Comparison of ENCODE assay signal across 8 mouse cellular contexts in the genomic region with DNA sequence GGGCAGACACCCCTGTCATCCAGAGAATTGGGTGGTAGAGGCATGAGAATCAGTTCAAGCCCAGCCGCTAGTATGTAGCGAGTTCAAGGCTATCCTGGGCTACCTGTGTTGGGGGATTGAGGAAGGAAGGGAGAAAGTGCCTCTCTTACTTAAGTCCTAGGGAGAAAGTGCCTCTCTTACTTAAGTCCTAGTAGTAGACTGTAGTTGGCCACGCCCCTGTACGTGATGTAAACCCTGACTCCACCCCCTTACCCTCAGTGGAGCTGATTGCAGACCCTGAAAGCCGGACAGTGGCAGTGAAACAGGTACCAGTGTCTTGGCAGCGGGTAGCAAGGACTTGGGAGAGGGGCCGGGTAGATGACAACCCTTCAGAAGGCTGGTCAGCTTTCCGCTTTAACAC. TPM values are rescaled to one million over a fixed set of nuclear protein-coding genes. Genes with fewer than 3 reads are reported as not detected.
DNase-seq lines count a peak whose midpoint lies in the region; ATAC-seq and TF ChIP-seq lines count a peak whose summit lies in the region.

No protein-coding gene starts in this region.

- H3K4me1 ChIP-seq in neural tube, embryonic 11.5 days (ENCODE audit: control insufficient read depth, insufficient read depth, low read length): peaks cover 28% of the 10 kb centered on the region
- H3K4me1 ChIP-seq in embryonic facial prominence, embryonic 11.5 days (ENCODE audit: control insufficient read depth, insufficient read depth, low read length): peaks cover 8% of the 10 kb centered on the region
- peaks cover 57% of the 10 kb centered on the region for H3K4me1 ChIP-seq in intestine, embryonic 15.5 days (replicated peaks)
- peaks cover 18% of the 10 kb centered on the region for H3K4me1 ChIP-seq in lung, postnatal 0 days (ENCODE audit: insufficient read depth, low read depth, low read length)

- H3K27me3 ChIP-seq in neural tube, embryonic 11.5 days (ENCODE audit: control insufficient read depth, insufficient read depth, low read length): no peaks in the 10 kb centered on the region
- H3K27me3 ChIP-seq in embryonic facial prominence, embryonic 11.5 days (ENCODE audit: control insufficient read depth, insufficient read depth, low read length): no peaks in the 10 kb centered on the region
- no peaks in the 10 kb centered on the region for H3K27me3 ChIP-seq in intestine, embryonic 15.5 days (replicated peaks)
- no peaks in the 10 kb centered on the region for H3K27me3 ChIP-seq in lung, postnatal 0 days (replicated peaks; ENCODE audit: insufficient read depth, low read length)

- peak overlapping the region; percentile 76 for H3K9ac ChIP-seq in neural tube, embryonic 11.5 days (ENCODE audit: low read length)
- peak overlapping the region; percentile 87 for H3K9ac ChIP-seq in embryonic facial prominence, embryonic 11.5 days (replicated peaks; ENCODE audit: low read length)
- peak overlapping the region; percentile 71; the same call in 1 of the 2 replicates for H3K9ac ChIP-seq in intestine, embryonic 15.5 days
- H3K9ac ChIP-seq in lung, postnatal 0 days (replicated peaks; ENCODE audit: low read depth): no peak overlapping the region

- 27% methylated on average over 8 of the region's 8 CpGs for WGBS in neural tube, embryonic 11.5 days
- 22% methylated on average over 8 of the region's 8 CpGs for WGBS in embryonic facial prominence, embryonic 11.5 days
- WGBS in intestine, embryonic 15.5 days: 27% methylated on average over 8 of the region's 8 CpGs
- 23% methylated on average over 8 of the region's 8 CpGs for WGBS in lung, postnatal 0 days

- DNase-seq in neural tube, embryonic 11.5 days (ENCODE audit: low spot score): no peak
- no peak for DNase-seq in neural tube, embryonic 10.5 days (ENCODE audit: extremely low spot score, low spot score)
- peak; percentile 53 for DNase-seq in embryonic facial prominence, embryonic 11.5 days (ENCODE audit: low spot score)
- DNase-seq in lung, postnatal 0 days (ENCODE audit: low spot score): peak; percentile 87
- peak; percentile 77 to 83 for DNase-seq in spleen, postnatal 4 days (ENCODE audit: low spot score in 2 of 2)
- DNase-seq in left cerebral cortex, adult 11 months (ENCODE audit: low spot score): no peak
- DNase-seq in frontal cortex, adult 2 months (ENCODE audit: extremely low spot score in 1 of 2, low spot score in 1 of 2): no peak

- H3K4me2 ChIP-seq in neural tube, embryonic 11.5 days (ENCODE audit: low read depth): peak overlapping the region; percentile 73
- peak overlapping the region; percentile 90 for H3K4me2 ChIP-seq in embryonic facial prominence, embryonic 11.5 days (ENCODE audit: low read depth, low read length)
- peak overlapping the region; percentile 82 for H3K4me2 ChIP-seq in intestine, embryonic 15.5 days (replicated peaks)
- H3K4me2 ChIP-seq in lung, postnatal 0 days (replicated peaks; ENCODE audit: low read depth, low read length): peak overlapping the region; percentile 96

- peak overlapping the region; percentile 70 for H3K4me3 ChIP-seq in neural tube, embryonic 11.5 days (ENCODE audit: low read depth, low read length)
- H3K4me3 ChIP-seq in embryonic facial prominence, embryonic 11.5 days (ENCODE audit: low read depth, low read length): peak overlapping the region; percentile 73
- peak overlapping the region; percentile 61 for H3K4me3 ChIP-seq in intestine, embryonic 15.5 days (replicated peaks)
- H3K4me3 ChIP-seq in lung, postnatal 0 days (ENCODE audit: low read depth, low read length): peak overlapping the region; percentile 69

- TF ChIP-seq EP300 in lung, postnatal 0 days (IDR thresholded peaks at IDR 0.05): no peak

- TF ChIP-seq CTCF in lung, postnatal 0 days (IDR thresholded peaks at IDR 0.05): no peak

- H3K9me3 ChIP-seq in neural tube, embryonic 11.5 days (ENCODE audit: control insufficient read depth, low read length): no peaks in the 10 kb centered on the region
- H3K9me3 ChIP-seq in embryonic facial prominence, embryonic 11.5 days (replicated peaks; ENCODE audit: control insufficient read depth, low read length): no peaks in the 10 kb centered on the region
- no peaks in the 10 kb centered on the region for H3K9me3 ChIP-seq in intestine, embryonic 15.5 days
- H3K9me3 ChIP-seq in lung, postnatal 0 days (ENCODE audit: low read length): no peaks in the 10 kb centered on the region

- H3K27ac ChIP-seq in neural tube, embryonic 11.5 days (ENCODE audit: low read depth, low read length): no peak overlapping the region
- no peak overlapping the region for H3K27ac ChIP-seq in embryonic facial prominence, embryonic 11.5 days (replicated peaks; ENCODE audit: low read depth, low read length)
- H3K27ac ChIP-seq in intestine, embryonic 15.5 days: peak overlapping the region; percentile 22; the same call in 1 of the 2 replicates
- H3K27ac ChIP-seq in lung, postnatal 0 days (ENCODE audit: low read length): peak overlapping the region; percentile 93

- ATAC-seq in neural tube, embryonic 11.5 days (ENCODE audit: insufficient read depth, low FRiP score, low TSS enrichment): no peak
- no peak for ATAC-seq in embryonic facial prominence, embryonic 11.5 days (replicated peaks; ENCODE audit: insufficient number of reproducible peaks, low FRiP score, low TSS enrichment, low read depth)
- ATAC-seq in intestine, embryonic 15.5 days: no peak
- no peak for ATAC-seq in lung, postnatal 0 days

- H3K36me3 ChIP-seq in neural tube, embryonic 11.5 days (ENCODE audit: control insufficient read depth, insufficient read depth, low read length): peaks cover 11% of the 10 kb centered on the region
- H3K36me3 ChIP-seq in embryonic facial prominence, embryonic 11.5 days (replicated peaks; ENCODE audit: control insufficient read depth, insufficient read depth, low read depth, low read length): peaks cover 8% of the 10 kb centered on the region
- H3K36me3 ChIP-seq in intestine, embryonic 15.5 days: peaks cover 19% of the 10 kb centered on the region
- peaks cover 9% of the 10 kb centered on the region; the same call in 1 of the 2 replicates for H3K36me3 ChIP-seq in lung, postnatal 0 days (ENCODE audit: insufficient read depth, low read length)

RNA-seq across cellular contexts. Expression of gene Pnkp, which starts 1.0 kb away (rescaled TPM):
- polyA plus RNA-seq in neural tube, embryonic 11.5 days (2014; fragmentation: Nextera tagmentation; extraction: Ambion mirVana): 30.2 and 30.6 TPM in 2 replicates
- polyA plus RNA-seq in embryonic facial prominence, embryonic 11.5 days (2014; fragmentation: Nextera tagmentation; extraction: Ambion mirVana): 21.6 and 25.3 TPM in 2 replicates
- 25.9 and 29.0 TPM in 2 replicates for polyA plus RNA-seq in intestine, embryonic 15.5 days (2015; fragmentation: Nextera tagmentation; extraction: Ambion mirVana)
- 39.7 and 41.3 TPM in 2 replicates for polyA plus RNA-seq in lung, postnatal 0 days (2015; fragmentation: Nextera tagmentation; extraction: Ambion mirVana)
- polyA plus RNA-seq in frontal cortex, adult 2 months (2012; rRNA removed): 42.3 and 44.9 TPM in 2 replicates

RNA-seq across cellular contexts. Expression of gene Tbc1d17, which starts 9.0 kb away (rescaled TPM):
- polyA plus RNA-seq in neural tube, embryonic 11.5 days (2014; fragmentation: Nextera tagmentation; extraction: Ambion mirVana): 69.3 and 93.0 TPM in 2 replicates
- polyA plus RNA-seq in embryonic facial prominence, embryonic 11.5 days (2014; fragmentation: Nextera tagmentation; extraction: Ambion mirVana): 55.1 and 75.1 TPM in 2 replicates
- 71.0 and 71.3 TPM in 2 replicates for polyA plus RNA-seq in intestine, embryonic 15.5 days (2015; fragmentation: Nextera tagmentation; extraction: Ambion mirVana)
- polyA plus RNA-seq in lung, postnatal 0 days (2015; fragmentation: Nextera tagmentation; extraction: Ambion mirVana): 73.2 and 84.0 TPM in 2 replicates
- 84.3 and 106 TPM in 2 replicates for polyA plus RNA-seq in frontal cortex, adult 2 months (2012; rRNA removed)

RNA-seq across cellular contexts. Expression of gene Akt1s1, which starts 9.1 kb away (rescaled TPM):
- polyA plus RNA-seq in neural tube, embryonic 11.5 days (2014; fragmentation: Nextera tagmentation; extraction: Ambion mirVana): 37.2 and 49.3 TPM in 2 replicates
- polyA plus RNA-seq in embryonic facial prominence, embryonic 11.5 days (2014; fragmentation: Nextera tagmentation; extraction: Ambion mirVana): 32.4 and 42.5 TPM in 2 replicates
- 112 and 116 TPM in 2 replicates for polyA plus RNA-seq in intestine, embryonic 15.5 days (2015; fragmentation: Nextera tagmentation; extraction: Ambion mirVana)
- polyA plus RNA-seq in lung, postnatal 0 days (2015; fragmentation: Nextera tagmentation; extraction: Ambion mirVana): 84.0 and 89.4 TPM in 2 replicates
- polyA plus RNA-seq in frontal cortex, adult 2 months (2012; rRNA removed): 87.0 and 108 TPM in 2 replicates

RNA-seq across cellular contexts. Expression of gene Ptov1, which starts 11.7 kb away (rescaled TPM):
- 418 and 419 TPM in 2 replicates for polyA plus RNA-seq in neural tube, embryonic 11.5 days (2014; fragmentation: Nextera tagmentation; extraction: Ambion mirVana)
- 350 and 370 TPM in 2 replicates for polyA plus RNA-seq in embryonic facial prominence, embryonic 11.5 days (2014; fragmentation: Nextera tagmentation; extraction: Ambion mirVana)
- polyA plus RNA-seq in intestine, embryonic 15.5 days (2015; fragmentation: Nextera tagmentation; extraction: Ambion mirVana): 239 and 253 TPM in 2 replicates
- polyA plus RNA-seq in lung, postnatal 0 days (2015; fragmentation: Nextera tagmentation; extraction: Ambion mirVana): 276 and 288 TPM in 2 replicates
- 408 and 469 TPM in 2 replicates for polyA plus RNA-seq in frontal cortex, adult 2 months (2012; rRNA removed)

RNA-seq across cellular contexts. Expression of gene Med25, which starts 34.6 kb away (rescaled TPM):
- polyA plus RNA-seq in neural tube, embryonic 11.5 days (2014; fragmentation: Nextera tagmentation; extraction: Ambion mirVana): 87.7 and 93.1 TPM in 2 replicates
- polyA plus RNA-seq in embryonic facial prominence, embryonic 11.5 days (2014; fragmentation: Nextera tagmentation; extraction: Ambion mirVana): 44.5 and 50.3 TPM in 2 replicates
- 88.2 and 91.8 TPM in 2 replicates for polyA plus RNA-seq in intestine, embryonic 15.5 days (2015; fragmentation: Nextera tagmentation; extraction: Ambion mirVana)
- polyA plus RNA-seq in lung, postnatal 0 days (2015; fragmentation: Nextera tagmentation; extraction: Ambion mirVana): 54.2 and 62.5 TPM in 2 replicates
- polyA plus RNA-seq in frontal cortex, adult 2 months (2012; rRNA removed): 123 and 130 TPM in 2 replicates

Comparison
In these comparisons a context has a peak if more than half of its experiments do, and no peak if none do; other contexts are left out.
1. DNase-seq: peak in embryonic facial prominence, embryonic 11.5 days (single experiment), lung, postnatal 0 days (single experiment) and spleen, postnatal 4 days (2 of 2); none in neural tube, embryonic 11.5 days (single experiment), neural tube, embryonic 10.5 days (single experiment), left cerebral cortex, adult 11 months (single experiment) and frontal cortex, adult 2 months (0 of 2).
2. H3K27ac ChIP-seq: peak in intestine, embryonic 15.5 days (single experiment) and lung, postnatal 0 days (single experiment); none in neural tube, embryonic 11.5 days (single experiment) and embryonic facial prominence, embryonic 11.5 days (single experiment).
3. Peak in every context shown above with its lines, with median percentiles within 50 percentile points of each other: H3K4me2 ChIP-seq and H3K4me3 ChIP-seq.